Mouse (Mus musculus): ENCODE measurements around the gene Rbbp6. TPM values are rescaled to one million over a fixed set of nuclear protein-coding genes. Genes with fewer than 3 reads are reported as not detected.

Rbbp6 gene
- polyA plus RNA-seq (2015; fragmentation: Nextera tagmentation; extraction: Ambion mirVana) = 16.5 and 17.2 TPM in 2 replicates

GRCm38 (mm10) chr7:122965386-122965785 is at the start of gene Rbbp6:
TSS of gene Rbbp6 (plus strand) at chr7:122965686.
- 66% methylated on average over 5 of the region's 5 CpGs for WGBS

DNA sequence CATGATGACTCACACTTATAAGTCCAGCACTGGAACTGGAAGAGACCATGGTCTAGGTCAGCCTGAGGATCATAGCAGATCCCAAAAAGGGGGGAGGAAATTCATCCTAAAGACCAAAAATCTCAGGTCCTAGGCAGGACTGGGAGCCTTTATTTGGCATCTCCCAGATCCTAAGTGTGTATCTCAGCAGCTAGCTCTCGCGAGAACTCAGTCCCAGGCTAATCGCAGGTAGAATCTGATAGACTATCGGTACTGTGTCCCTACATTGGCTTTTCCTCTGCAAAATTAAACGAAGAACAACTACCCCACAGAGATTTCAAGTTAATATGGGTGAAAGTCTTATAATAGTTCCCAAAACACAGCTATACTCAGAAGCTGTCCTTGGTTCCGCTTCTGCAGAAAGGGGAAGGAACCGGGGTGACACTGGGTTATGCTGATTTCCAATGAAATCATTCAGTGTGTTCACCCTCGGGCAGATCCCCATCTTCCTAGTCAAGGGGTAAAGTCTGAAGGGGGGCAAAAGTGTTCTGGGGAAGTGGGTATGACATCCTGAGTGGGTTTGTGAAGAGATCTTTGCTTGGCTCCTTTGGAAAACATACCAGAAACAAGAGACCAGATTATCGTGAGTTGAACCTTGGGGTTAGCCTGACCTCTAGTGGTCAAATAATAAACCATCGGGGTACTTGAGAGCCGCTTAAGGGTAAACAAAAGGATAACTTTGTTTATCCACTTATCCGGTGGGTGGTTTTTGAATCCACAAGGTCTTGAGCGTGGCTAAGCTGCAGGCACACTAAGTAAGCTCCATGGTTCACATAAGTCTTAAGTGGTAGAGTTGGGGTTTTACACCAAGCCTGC is 45.5 kb upstream of the Rbbp6 start:
- ATAC-seq (replicated peaks; ENCODE audit: extremely low read depth, insufficient read depth, low FRiP score) = no peak; the same call in 1 of the 2 replicates
- H3K36me3 ChIP-seq (ENCODE audit: control insufficient read depth, insufficient read depth) = no peaks in the 10 kb centered on the region

More at GRCm38 (mm10) chr7:122965386-122965785, at the start of gene Rbbp6:
- Histone ChIP-seq H3K4me2 (ENCODE audit: low read depth, low read length) (no peak within 1 kb of the TSS), H3K9me3 (replicated peaks; ENCODE audit: control insufficient read depth, low read length) (no peaks in the 10 kb centered on the region), H3K9ac (ENCODE audit: low read length) (no peak within 1 kb of the TSS), H3K27me3 (ENCODE audit: control insufficient read depth, insufficient read depth, low read length) (no peaks in the 10 kb centered on the region), H3K4me1 (ENCODE audit: control insufficient read depth, insufficient read depth, low read length) (no peaks in the 10 kb centered on the region), H3K27ac (ENCODE audit: low read length) (no peak within 1 kb of the TSS), H3K4me3 (ENCODE audit: low read length) (no peak within 1 kb of the TSS), H3K36me3 (ENCODE audit: control insufficient read depth, insufficient read depth) (no peaks in the 10 kb centered on the region)
- no peak for ATAC-seq (replicated peaks; ENCODE audit: extremely low read depth, insufficient read depth, low FRiP score)

GRCm38 (mm10) chr7:122921537-122921936 is 43.9 kb upstream of the Rbbp6 start:
- Histone ChIP-seq H3K4me2 (ENCODE audit: low read depth, low read length) (no peak overlapping the region), H3K36me3 (ENCODE audit: control insufficient read depth, insufficient read depth) (no peaks in the 10 kb centered on the region)
- no peak for ATAC-seq (replicated peaks; ENCODE audit: extremely low read depth, insufficient read depth, low FRiP score)

More for the DNA sequence above, 45.5 kb upstream of the Rbbp6 start:
- Histone ChIP-seq H3K27me3 (ENCODE audit: control insufficient read depth, insufficient read depth, low read length) (no peaks in the 10 kb centered on the region; the same call in 1 of the 2 replicates), H3K9ac (ENCODE audit: low read length) (no peak overlapping the region), H3K9me3 (replicated peaks; ENCODE audit: control insufficient read depth, low read length) (no peaks in the 10 kb centered on the region), H3K4me1 (ENCODE audit: control insufficient read depth, insufficient read depth, low read length) (no peaks in the 10 kb centered on the region), H3K4me3 (ENCODE audit: low read length) (no peak overlapping the region), H3K4me2 (ENCODE audit: low read depth, low read length) (no peak overlapping the region), H3K27ac (ENCODE audit: low read length) (no peak overlapping the region)
- 40% methylated on average over 13 of the region's 13 CpGs for WGBS

GRCm38 (mm10) chr7:122924256-122924655 is 41.2 kb upstream of the Rbbp6 start:
- H3K4me1 ChIP-seq (ENCODE audit: control insufficient read depth, insufficient read depth, low read length) = no peaks in the 10 kb centered on the region
- no peaks in the 10 kb centered on the region; the same call in 1 of the 2 replicates for H3K27me3 ChIP-seq (ENCODE audit: control insufficient read depth, insufficient read depth, low read length)
- no peak overlapping the region for H3K27ac ChIP-seq (ENCODE audit: low read length)
- ATAC-seq (replicated peaks; ENCODE audit: extremely low read depth, insufficient read depth, low FRiP score) = no peak
- H3K9me3 ChIP-seq (replicated peaks; ENCODE audit: control insufficient read depth, low read length) = no peaks in the 10 kb centered on the region
- 51% methylated on average over 3 of the region's 3 CpGs for WGBS
- H3K9ac ChIP-seq (ENCODE audit: low read length) = no peak overlapping the region
- H3K36me3 ChIP-seq (ENCODE audit: control insufficient read depth, insufficient read depth) = no peaks in the 10 kb centered on the region
- H3K4me2 ChIP-seq (ENCODE audit: low read depth, low read length) = no peak overlapping the region
- H3K4me3 ChIP-seq (ENCODE audit: low read length) = no peak overlapping the region

More at GRCm38 (mm10) chr7:122921537-122921936, 43.9 kb upstream of the Rbbp6 start:
- WGBS = 84% methylated on average over 9 of the region's 9 CpGs
- Histone ChIP-seq H3K4me3 (ENCODE audit: low read length) (no peak overlapping the region), H3K4me1 (ENCODE audit: control insufficient read depth, insufficient read depth, low read length) (no peaks in the 10 kb centered on the region), H3K27ac (ENCODE audit: low read length) (no peak overlapping the region), H3K27me3 (ENCODE audit: control insufficient read depth, insufficient read depth, low read length) (no peaks in the 10 kb centered on the region; the same call in 1 of the 2 replicates), H3K9me3 (replicated peaks; ENCODE audit: control insufficient read depth, low read length) (no peaks in the 10 kb centered on the region), H3K9ac (ENCODE audit: low read length) (no peak overlapping the region)

DNA sequence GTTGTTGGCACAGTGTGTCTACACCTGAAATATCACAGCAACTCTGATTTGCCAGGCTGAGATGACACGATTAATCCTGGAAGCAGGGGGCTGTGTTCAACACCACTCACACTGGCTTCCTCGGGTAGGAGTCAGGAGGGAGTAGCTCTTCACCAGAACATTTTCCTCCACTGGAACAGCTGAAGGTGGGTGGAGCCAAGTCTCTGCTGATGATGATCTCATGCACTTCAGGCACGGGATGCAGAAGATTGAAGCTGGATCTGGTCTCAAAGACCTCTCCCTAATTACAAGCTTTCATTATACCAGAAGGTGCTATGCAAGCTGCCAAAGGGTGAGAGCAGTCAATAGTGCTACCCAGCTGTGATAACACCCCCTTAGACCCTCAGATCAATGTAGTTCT is 35.0 kb upstream of the Rbbp6 start:
- H3K4me3 ChIP-seq (ENCODE audit: low read length) = no peak overlapping the region
- H3K27ac ChIP-seq (ENCODE audit: low read length) = no peak overlapping the region
- H3K27me3 ChIP-seq (ENCODE audit: control insufficient read depth, insufficient read depth, low read length) = no peaks in the 10 kb centered on the region
- H3K4me1 ChIP-seq (ENCODE audit: control insufficient read depth, insufficient read depth, low read length) = peaks cover 5% of the 10 kb centered on the region
- no peaks in the 10 kb centered on the region for H3K36me3 ChIP-seq (ENCODE audit: control insufficient read depth, insufficient read depth)
- H3K9ac ChIP-seq (ENCODE audit: low read length) = no peak overlapping the region
- WGBS = 10% methylated on average over 3 of the region's 3 CpGs
- H3K9me3 ChIP-seq (replicated peaks; ENCODE audit: control insufficient read depth, low read length) = no peaks in the 10 kb centered on the region
- H3K4me2 ChIP-seq (ENCODE audit: low read depth, low read length) = no peak overlapping the region
- no peak for ATAC-seq (replicated peaks; ENCODE audit: extremely low read depth, insufficient read depth, low FRiP score)

- no peaks in the 10 kb centered on the region for H3K9me3 ChIP-seq (replicated peaks; ENCODE audit: control insufficient read depth, low read length)
- no peak overlapping the region for H3K4me3 ChIP-seq (ENCODE audit: low read length)
- H3K36me3 ChIP-seq (ENCODE audit: control insufficient read depth, insufficient read depth) = no peaks in the 10 kb centered on the region
- H3K4me1 ChIP-seq (ENCODE audit: control insufficient read depth, insufficient read depth, low read length) = peaks cover 5% of the 10 kb centered on the region
- peak overlapping the region; percentile 16; the same call in 1 of the 2 replicates for H3K27ac ChIP-seq (ENCODE audit: low read length)
- H3K4me2 ChIP-seq (ENCODE audit: low read depth, low read length) = no peak overlapping the region
- H3K9ac ChIP-seq (ENCODE audit: low read length) = no peak overlapping the region
- no peaks in the 10 kb centered on the region for H3K27me3 ChIP-seq (ENCODE audit: control insufficient read depth, insufficient read depth, low read length)
- WGBS = 14% methylated on average over 1 of the region's 1 CpGs
- no peak for ATAC-seq (replicated peaks; ENCODE audit: extremely low read depth, insufficient read depth, low FRiP score)
Observed at GRCm38 (mm10) chr7:122932171-122932570, 33.3 kb upstream of the Rbbp6 start.

GRCm38 (mm10) chr7:122936626-122937025 is 28.9 kb upstream of the Rbbp6 start:
- no peak overlapping the region for H3K27ac ChIP-seq (ENCODE audit: low read length)
- ATAC-seq (replicated peaks; ENCODE audit: extremely low read depth, insufficient read depth, low FRiP score) = no peak
- H3K4me3 ChIP-seq (ENCODE audit: low read length) = no peak overlapping the region
- H3K27me3 ChIP-seq (ENCODE audit: control insufficient read depth, insufficient read depth, low read length) = no peaks in the 10 kb centered on the region
- no peak overlapping the region for H3K4me2 ChIP-seq (ENCODE audit: low read depth, low read length)
- H3K36me3 ChIP-seq (ENCODE audit: control insufficient read depth, insufficient read depth) = no peaks in the 10 kb centered on the region
- H3K4me1 ChIP-seq (ENCODE audit: control insufficient read depth, insufficient read depth, low read length) = no peaks in the 10 kb centered on the region
- no peaks in the 10 kb centered on the region for H3K9me3 ChIP-seq (replicated peaks; ENCODE audit: control insufficient read depth, low read length)
- no peak overlapping the region for H3K9ac ChIP-seq (ENCODE audit: low read length)

GRCm38 (mm10) chr7:122938197-122938596 is 27.3 kb upstream of the Rbbp6 start:
- H3K4me3 ChIP-seq (ENCODE audit: low read length) = no peak overlapping the region
- no peaks in the 10 kb centered on the region for H3K9me3 ChIP-seq (replicated peaks; ENCODE audit: control insufficient read depth, low read length)
- 77% methylated on average over 1 of the region's 1 CpGs for WGBS
- no peak overlapping the region for H3K4me2 ChIP-seq (ENCODE audit: low read depth, low read length)
- no peaks in the 10 kb centered on the region for H3K27me3 ChIP-seq (ENCODE audit: control insufficient read depth, insufficient read depth, low read length)
- H3K9ac ChIP-seq (ENCODE audit: low read length) = no peak overlapping the region
- H3K4me1 ChIP-seq (ENCODE audit: control insufficient read depth, insufficient read depth, low read length) = no peaks in the 10 kb centered on the region
- ATAC-seq (replicated peaks; ENCODE audit: extremely low read depth, insufficient read depth, low FRiP score) = no peak
- H3K36me3 ChIP-seq (ENCODE audit: control insufficient read depth, insufficient read depth) = no peaks in the 10 kb centered on the region
- H3K27ac ChIP-seq (ENCODE audit: low read length) = no peak overlapping the region

GRCm38 (mm10) chr7:122939181-122939580 is 26.3 kb upstream of the Rbbp6 start:
- no peak for ATAC-seq (replicated peaks; ENCODE audit: extremely low read depth, insufficient read depth, low FRiP score)
- Histone ChIP-seq H3K36me3 (ENCODE audit: control insufficient read depth, insufficient read depth) (no peaks in the 10 kb centered on the region), H3K4me2 (ENCODE audit: low read depth, low read length) (no peak overlapping the region), H3K9ac (ENCODE audit: low read length) (no peak overlapping the region), H3K4me1 (ENCODE audit: control insufficient read depth, insufficient read depth, low read length) (no peaks in the 10 kb centered on the region), H3K4me3 (ENCODE audit: low read length) (no peak overlapping the region), H3K27me3 (ENCODE audit: control insufficient read depth, insufficient read depth, low read length) (no peaks in the 10 kb centered on the region), H3K9me3 (replicated peaks; ENCODE audit: control insufficient read depth, low read length) (no peaks in the 10 kb centered on the region), H3K27ac (ENCODE audit: low read length) (no peak overlapping the region)
- WGBS = 66% methylated on average over 3 of the region's 3 CpGs

Measured in heart, embryonic 16.5 days (tissue).